Mouse (Mus musculus): Measurements from ENCODE around the gene Birc6. TPM values are rescaled to one million over a fixed set of nuclear protein-coding genes. Genes with fewer than 3 reads are reported as not detected.

The Birc6 gene
- total and polyA plus RNA-seq, 2 experiments from 2014 or later, result 96.6 to 137 TPM

GRCm38 (mm10) chr17:74554118-74554517, 26.0 kb downstream of the Birc6 start:
- ATAC-seq (no peak), DNase-seq (ENCODE audit: low spot score) (no peak)
- TF ChIP-seq CTCF (IDR thresholded peaks at IDR 0.05; ENCODE audit: low read depth), result no peak
- Histone ChIP-seq H3K36me3 (ENCODE audit: insufficient read depth, low read length) (peaks cover 5% of the 10 kb centered on the region; the same call in 1 of the 2 replicates), H3K27me3 (ENCODE audit: insufficient read depth, low read length) (no peaks in the 10 kb centered on the region), H3K9ac (replicated peaks; ENCODE audit: low read length) (no peak overlapping the region), H3K9me3 (ENCODE audit: low read length) (no peaks in the 10 kb centered on the region), H3K4me3 (ENCODE audit: low read length) (no peak overlapping the region), H3K4me1 (ENCODE audit: insufficient read depth, low read length) (no peaks in the 10 kb centered on the region), H3K4me2 (ENCODE audit: low read depth, low read length) (no peak overlapping the region), H3K27ac (no peak overlapping the region)
- 82% methylated on average over 5 of the region's 5 CpGs for WGBS

DNA sequence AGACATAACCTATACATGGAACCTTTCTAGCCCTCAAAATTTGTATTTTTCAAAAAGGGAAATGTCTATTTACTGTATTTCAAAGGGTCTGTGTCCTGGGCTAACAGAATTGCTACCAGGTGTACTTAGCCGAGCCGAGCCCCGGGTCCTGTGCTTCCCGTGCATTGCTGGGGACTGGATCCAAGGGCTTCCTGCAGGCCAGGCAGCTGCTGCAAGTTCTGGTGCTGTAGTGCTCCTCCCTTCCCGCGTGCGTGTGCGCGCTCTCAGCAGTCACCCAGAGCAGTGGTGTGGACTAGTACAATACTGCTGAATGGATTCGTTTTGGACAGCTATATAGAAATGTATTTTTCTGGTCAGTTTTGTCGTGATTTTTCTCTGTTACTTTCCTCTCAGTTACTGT, 31.8 kb downstream of the Birc6 start:
- Histone ChIP-seq H3K4me1 (ENCODE audit: insufficient read depth, low read length) (no peaks in the 10 kb centered on the region), H3K27ac (no peak overlapping the region), H3K9me3 (ENCODE audit: low read length) (no peaks in the 10 kb centered on the region), H3K4me2 (ENCODE audit: low read depth, low read length) (no peak overlapping the region), H3K4me3 (ENCODE audit: low read length) (no peak overlapping the region), H3K9ac (replicated peaks; ENCODE audit: low read length) (no peak overlapping the region), H3K27me3 (ENCODE audit: insufficient read depth, low read length) (no peaks in the 10 kb centered on the region), H3K36me3 (ENCODE audit: insufficient read depth, low read length) (peaks cover 3% of the 10 kb centered on the region; the same call in 1 of the 2 replicates)
- 78% methylated on average over 11 of the region's 11 CpGs for WGBS
- no peak for TF ChIP-seq CTCF (IDR thresholded peaks at IDR 0.05; ENCODE audit: low read depth)
- DNase-seq (ENCODE audit: low spot score) (no peak), ATAC-seq (no peak)

DNA sequence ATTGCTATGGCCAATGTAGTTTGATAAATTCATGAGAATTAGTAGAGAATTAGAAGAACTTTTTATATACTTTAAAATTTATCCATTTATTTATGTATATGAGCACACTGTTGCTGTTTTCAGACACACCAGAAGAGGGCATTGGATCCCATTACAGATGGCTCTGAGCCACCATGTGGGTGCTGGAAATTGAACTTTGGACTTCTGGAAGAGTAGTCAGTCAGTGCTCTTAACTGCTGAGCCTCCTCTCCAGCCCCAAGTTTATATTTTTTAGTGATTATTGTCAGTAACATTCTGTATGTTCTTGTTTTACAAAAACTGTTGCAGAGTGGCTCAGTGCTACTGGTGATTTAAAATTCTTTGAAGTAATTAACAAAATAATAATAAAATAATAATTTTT, 36.1 kb downstream of the Birc6 start:
- no peak for TF ChIP-seq CTCF (IDR thresholded peaks at IDR 0.05; ENCODE audit: low read depth)
- Histone ChIP-seq H3K9ac (replicated peaks; ENCODE audit: low read length) (no peak overlapping the region), H3K36me3 (ENCODE audit: insufficient read depth, low read length) (peaks cover 6% of the 10 kb centered on the region; the same call in 1 of the 2 replicates), H3K27ac (no peak overlapping the region), H3K27me3 (ENCODE audit: insufficient read depth, low read length) (no peaks in the 10 kb centered on the region), H3K9me3 (ENCODE audit: low read length) (no peaks in the 10 kb centered on the region), H3K4me3 (ENCODE audit: low read length) (no peak overlapping the region), H3K4me2 (ENCODE audit: low read depth, low read length) (no peak overlapping the region), H3K4me1 (ENCODE audit: insufficient read depth, low read length) (no peaks in the 10 kb centered on the region)
- ATAC-seq (no peak), DNase-seq (ENCODE audit: low spot score) (no peak)

DNA sequence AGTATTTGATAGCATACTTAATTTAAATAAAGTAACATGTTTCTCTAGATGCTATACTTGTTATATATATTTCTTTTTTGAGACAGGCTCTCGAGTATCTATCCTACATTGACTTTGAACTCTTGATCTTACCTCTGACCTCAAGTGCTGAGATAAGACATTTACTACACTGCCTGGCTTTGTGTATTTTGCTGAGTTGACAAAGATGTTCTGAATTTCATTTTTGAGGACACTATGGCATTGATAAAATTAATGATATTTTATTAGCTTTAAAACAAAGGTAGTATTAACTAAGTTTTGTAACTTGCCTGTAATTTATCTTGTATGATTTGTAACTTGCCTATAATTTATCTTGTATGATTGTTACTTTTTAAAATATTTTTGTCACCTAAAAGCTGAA, 41.1 kb downstream of the Birc6 start:
- Histone ChIP-seq H3K9me3 (ENCODE audit: low read length) (no peaks in the 10 kb centered on the region), H3K36me3 (ENCODE audit: insufficient read depth, low read length) (peaks cover 4% of the 10 kb centered on the region; the same call in 1 of the 2 replicates), H3K4me1 (ENCODE audit: insufficient read depth, low read length) (no peaks in the 10 kb centered on the region), H3K4me3 (ENCODE audit: low read length) (no peak overlapping the region), H3K27ac (no peak overlapping the region), H3K4me2 (ENCODE audit: low read depth, low read length) (no peak overlapping the region), H3K27me3 (ENCODE audit: insufficient read depth, low read length) (no peaks in the 10 kb centered on the region), H3K9ac (replicated peaks; ENCODE audit: low read length) (no peak overlapping the region)
- no peak for TF ChIP-seq CTCF (IDR thresholded peaks at IDR 0.05; ENCODE audit: low read depth)
- ATAC-seq, result no peak
- WGBS, result 90% methylated on average over 1 of the region's 1 CpGs
- no peak for DNase-seq (ENCODE audit: low spot score)

- 63% methylated on average over 1 of the region's 1 CpGs for WGBS
- TF ChIP-seq CTCF (IDR thresholded peaks at IDR 0.05; ENCODE audit: low read depth), result no peak
- no peaks in the 10 kb centered on the region for H3K27me3 ChIP-seq (ENCODE audit: insufficient read depth, low read length)
- no peak overlapping the region for H3K4me2 ChIP-seq (ENCODE audit: low read depth, low read length)
- peaks cover 3% of the 10 kb centered on the region; the same call in 1 of the 2 replicates for H3K36me3 ChIP-seq (ENCODE audit: insufficient read depth, low read length)
- no peaks in the 10 kb centered on the region for H3K9me3 ChIP-seq (ENCODE audit: low read length)
- H3K27ac ChIP-seq, result no peak overlapping the region
- H3K4me1 ChIP-seq (ENCODE audit: insufficient read depth, low read length), result no peaks in the 10 kb centered on the region
- H3K9ac ChIP-seq (replicated peaks; ENCODE audit: low read length), result no peak overlapping the region
- no peak overlapping the region for H3K4me3 ChIP-seq (ENCODE audit: low read length)
- ATAC-seq (no peak), DNase-seq (ENCODE audit: low spot score) (no peak)
Observed at GRCm38 (mm10) chr17:74570585-74570984, 42.5 kb downstream of the Birc6 start.

- Histone ChIP-seq H3K36me3 (ENCODE audit: insufficient read depth, low read length) (peaks cover 8% of the 10 kb centered on the region), H3K9ac (replicated peaks; ENCODE audit: low read length) (0 out of 2 replicates have a peak overlapping the region, but pooled peaks have one; percentile 9), H3K4me2 (ENCODE audit: low read depth, low read length) (no peak overlapping the region), H3K27ac (no peak overlapping the region), H3K4me1 (ENCODE audit: insufficient read depth, low read length) (no peaks in the 10 kb centered on the region), H3K27me3 (ENCODE audit: insufficient read depth, low read length) (no peaks in the 10 kb centered on the region), H3K9me3 (ENCODE audit: low read length) (no peaks in the 10 kb centered on the region), H3K4me3 (ENCODE audit: low read length) (no peak overlapping the region)
- ATAC-seq (no peak), DNase-seq (ENCODE audit: low spot score) (no peak)
- TF ChIP-seq CTCF (IDR thresholded peaks at IDR 0.05; ENCODE audit: low read depth), result no peak
- WGBS, result 72% methylated on average over 5 of the region's 5 CpGs
Observed at GRCm38 (mm10) chr17:74577173-74577572, 49.1 kb downstream of the Birc6 start.

GRCm38 (mm10) chr17:74579586-74579985, 51.5 kb downstream of the Birc6 start:
- no peaks in the 10 kb centered on the region for H3K9me3 ChIP-seq (ENCODE audit: low read length)
- H3K27me3 ChIP-seq (ENCODE audit: insufficient read depth, low read length), result no peaks in the 10 kb centered on the region
- H3K4me2 ChIP-seq (ENCODE audit: low read depth, low read length), result no peak overlapping the region
- no peak overlapping the region for H3K27ac ChIP-seq
- peaks cover 8% of the 10 kb centered on the region for H3K36me3 ChIP-seq (ENCODE audit: insufficient read depth, low read length)
- ATAC-seq, result no peak
- no peak for DNase-seq (ENCODE audit: low spot score)
- WGBS, result 91% methylated on average over 7 of the region's 7 CpGs
- TF ChIP-seq CTCF (IDR thresholded peaks at IDR 0.05; ENCODE audit: low read depth), result no peak
- H3K9ac ChIP-seq (replicated peaks; ENCODE audit: low read length), result no peak overlapping the region
- no peaks in the 10 kb centered on the region for H3K4me1 ChIP-seq (ENCODE audit: insufficient read depth, low read length)
- no peak overlapping the region for H3K4me3 ChIP-seq (ENCODE audit: low read length)
